Mouse (Mus musculus): ENCODE measurements around the gene Qrfp.
A peak's percentile ranks its signal among the peaks of the same experiment; 100 is the strongest.

Qrfp gene

GRCm38 (mm10) chr2:31769115-31769514 is 41.3 kb downstream of the Qrfp start:
- no peak for DNase-seq

GRCm38 (mm10) chr2:31767815-31768214 is 42.6 kb downstream of the Qrfp start:
- DNase-seq: no peak

GRCm38 (mm10) chr2:31767104-31767503 is 43.3 kb downstream of the Qrfp start:
- DNase-seq: no peak

- DNase-seq: no peak
Measured at GRCm38 (mm10) chr2:31763271-31763670, 47.1 kb downstream of the Qrfp start.

GRCm38 (mm10) chr2:31762853-31763252 is 47.5 kb downstream of the Qrfp start:
- no peak for DNase-seq

- DNase-seq: no peak
Measured at GRCm38 (mm10) chr2:31762155-31762554, 48.2 kb downstream of the Qrfp start.

- no peak for DNase-seq
Measured at GRCm38 (mm10) chr2:31761585-31761984, 48.8 kb downstream of the Qrfp start.

- no peak for DNase-seq
Measured at GRCm38 (mm10) chr2:31761115-31761531, 49.3 kb downstream of the Qrfp start.

GRCm38 (mm10) chr2:31760486-31760885 is 49.9 kb downstream of the Qrfp start:
- no peak for DNase-seq

- DNase-seq: peak; percentile 70
Measured at GRCm38 (mm10) chr2:31759751-31760460, 50.5 kb downstream of the Qrfp start.

GRCm38 (mm10) chr2:31758966-31759365 is 51.4 kb downstream of the Qrfp start:
- no peak for DNase-seq

GRCm38 (mm10) chr2:31757472-31757871 is 52.9 kb downstream of the Qrfp start:
- no peak for DNase-seq

Measured in kidney, adult 11 months (tissue).